Mouse (Mus musculus): Measurements from ENCODE around the gene Kalrn.

- TF ChIP-seq GATA1 (IDR thresholded peaks at IDR 0.05; ENCODE audit: borderline replicate concordance, low read length) (no peak), FLI1 (IDR thresholded peaks at IDR 0.05; ENCODE audit: low read length) (no peak)
Measured at GRCm38 (mm10) chr16:34282026-34282425, 291.3 kb downstream of the Kalrn start.

Measured in megakaryocyte, embryonic 14.5 days (primary cell).